Mouse (Mus musculus): ENCODE data around the gene Gjb3.

GRCm38 (mm10) chr4:127364431-127364830 lies 33.8 kb upstream of the Gjb3 start:
- no peak for TF ChIP-seq POLR2A (IDR thresholded peaks at IDR 0.05; ENCODE audit: control insufficient read depth, extremely low read depth, insufficient read depth, low read length, poor library complexity)
- TF ChIP-seq CTCF (IDR thresholded peaks at IDR 0.05; ENCODE audit: borderline replicate concordance, control insufficient read depth, extremely low read depth, insufficient read depth, low read length, poor library complexity), result no peak

All from thymus, adult 2 months (tissue).